Mouse (Mus musculus) heart, adult 2 months (tissue): ENCODE data around the gene Fto.

Source experiments
- CTCF ChIP-seq: fragments of 200-600 bp; IDR thresholded peaks from 2 replicates; pipeline ENCODE4 v1.8.1; 2022; ENCODE audit warnings: antibody characterized with exemption, mild to moderate bottlenecking, moderate library complexity
- POLR2A ChIP-seq: fragments of 200-500 bp; IDR thresholded peaks from 2 replicates; pipeline ENCODE4 v1.6.1; 2011; ENCODE audit warnings: mild to moderate bottlenecking, low read depth, low read length, control low read depth; ENCODE audit not compliant: insufficient read depth

DNA sequence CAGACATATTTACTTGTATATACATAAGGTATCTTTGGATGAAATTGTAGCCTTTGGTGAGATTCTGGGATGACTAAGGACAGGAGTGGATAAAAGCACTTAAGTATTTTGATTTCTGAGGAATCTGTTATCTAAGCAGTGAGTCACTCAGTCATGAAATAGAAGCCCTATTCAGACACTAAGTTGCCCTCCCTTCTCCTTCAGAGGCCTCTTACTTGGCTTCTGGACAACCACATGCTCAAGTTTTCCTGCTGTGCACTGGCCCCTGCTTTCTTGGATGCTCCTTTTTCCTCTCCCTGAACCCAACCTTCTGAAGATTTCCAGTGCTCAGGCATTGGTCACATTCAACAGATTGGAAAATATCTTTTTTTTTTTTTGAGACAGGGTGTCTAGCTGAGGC, 48.8 kb upstream of the Fto start:
- TF ChIP-seq CTCF (no peak), POLR2A (no peak)
